Mouse (Mus musculus) layer of hippocampus, adult 2 months (tissue): ENCODE results near the gene Mettl23. TPM values are rescaled to one million over a fixed set of nuclear protein-coding genes. Genes with fewer than 3 reads are reported as not detected.
"Not testable (repeated sequence)": the region's sequence is repeated elsewhere in the genome, so short reads cannot be mapped to it uniquely, and the experiment has no call there.

Experiments
- DNase-seq, 2 experiments: peaks; one replicate each; pipeline ENCODE4 v3.0.0; 2022; ENCODE audit warnings: low spot score in 2 of 2
- H3K27ac ChIP-seq: fragments of 200-600 bp; 2 replicates; pipeline ENCODE4 v1.8.1; 2022
- H3K4me3 ChIP-seq: fragments of 200-600 bp; 2 replicates; pipeline ENCODE4 v1.8.1; 2022; ENCODE audit warnings: mild to moderate bottlenecking
- CTCF ChIP-seq: fragments of 200-600 bp; conservative IDR thresholded peaks from 2 replicates; pipeline ENCODE4 v1.8.1; 2022; ENCODE audit warnings: antibody characterized with exemption, mild to moderate bottlenecking, moderate library complexity
- total RNA-seq, 2 experiments: library from RNA; stranded (reverse); gene quantifications; 2 replicates each; pipeline ENCODE4 v1.2.3; 2021

Gene Mettl23
- total RNA-seq, 2 experiments from 2014 or later, result 23.0 to 26.8 TPM

DNA sequence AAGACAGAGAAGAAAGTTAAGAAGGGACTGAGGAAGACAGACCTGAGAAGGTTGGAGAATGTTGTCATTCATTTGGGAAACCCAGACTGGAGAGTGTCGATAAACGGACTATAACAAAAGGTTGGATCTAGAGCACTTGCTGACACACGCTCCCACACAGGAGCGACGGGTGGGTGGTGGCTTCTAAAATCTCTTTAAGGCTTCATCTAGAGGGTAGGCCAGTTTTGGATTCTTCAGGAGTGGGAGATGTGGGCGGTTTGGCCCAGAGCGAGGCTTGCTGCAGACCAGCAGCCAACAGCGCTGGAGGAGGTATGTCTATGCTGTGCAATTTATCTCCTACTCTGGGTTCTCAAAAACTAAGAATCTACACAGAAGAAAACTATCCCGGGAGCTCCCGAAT is 20.5 kb upstream of the Mettl23 start:
- Histone ChIP-seq H3K4me3 (no peak overlapping the region), H3K27ac (no peak overlapping the region)
- DNase-seq, result no peak
- TF ChIP-seq CTCF, result no peak

DNA sequence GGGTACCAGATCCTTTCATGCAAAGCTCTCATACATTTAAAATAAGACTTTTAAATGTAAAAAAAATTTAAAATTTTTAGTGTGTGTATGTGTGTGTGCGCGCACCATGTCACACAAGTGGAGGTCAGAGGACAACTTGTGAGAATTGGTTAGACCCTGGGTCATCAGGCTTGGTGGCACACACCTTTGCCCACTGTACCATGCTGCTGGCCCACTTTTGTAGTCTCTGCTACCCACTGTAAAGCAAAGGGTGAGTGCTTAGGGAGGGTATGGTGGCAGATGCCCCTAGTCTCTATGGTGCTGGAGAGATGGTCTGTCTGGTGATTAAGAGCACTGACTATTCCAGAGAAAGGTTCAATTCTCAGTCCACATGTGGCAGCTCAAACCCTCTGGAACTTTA is 19.8 kb upstream of the Mettl23 start:
- DNase-seq, result no peak
- Histone ChIP-seq H3K4me3 (no peak overlapping the region), H3K27ac (no peak overlapping the region)
- no peak for TF ChIP-seq CTCF

DNA sequence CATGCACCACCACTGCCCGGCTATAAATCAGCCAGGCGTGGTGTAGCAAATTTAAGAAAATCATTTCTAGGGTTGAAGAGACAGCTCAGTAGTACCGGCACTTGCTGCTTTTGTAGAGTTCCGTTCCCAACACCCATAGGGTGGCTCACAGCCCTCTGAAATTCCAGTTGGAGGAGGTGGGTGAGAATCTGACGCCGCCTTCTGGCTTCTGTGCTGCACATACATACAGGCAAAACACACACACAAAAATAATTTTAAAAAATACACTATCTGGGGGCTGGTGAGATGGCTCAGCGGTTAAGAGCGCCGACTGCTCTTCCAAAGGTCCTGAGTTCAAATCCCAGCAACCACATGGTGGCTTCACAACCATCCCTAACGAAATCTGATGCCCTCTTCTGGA is 19.2 kb upstream of the Mettl23 start:
- peak; percentile 45 to 66 for DNase-seq
- H3K4me3 ChIP-seq, H3K27ac ChIP-seq: not testable (repeated sequence)

DNA sequence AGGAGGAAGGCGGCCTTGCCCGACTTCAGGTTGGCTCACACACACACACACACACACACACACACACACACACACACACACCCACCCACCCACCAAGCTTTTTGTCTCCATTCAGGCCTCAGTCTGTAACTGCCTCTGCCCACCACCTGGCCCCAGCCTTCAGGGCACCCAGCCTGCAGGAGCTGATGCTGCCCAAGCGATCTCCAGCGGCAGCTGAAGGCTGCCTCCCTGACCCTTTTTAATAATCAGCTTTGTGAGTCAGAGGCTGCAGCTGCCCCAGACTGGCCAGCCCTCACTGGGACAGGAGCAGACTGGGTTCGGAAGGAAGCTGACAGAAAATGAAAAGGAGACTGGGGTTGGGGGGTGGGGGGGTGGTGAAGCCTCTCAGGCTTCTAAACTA is 17.8 kb upstream of the Mettl23 start:
- Histone ChIP-seq H3K4me3 (no peak overlapping the region), H3K27ac (no peak overlapping the region)
- TF ChIP-seq CTCF, result no peak
- no peak for DNase-seq

DNA sequence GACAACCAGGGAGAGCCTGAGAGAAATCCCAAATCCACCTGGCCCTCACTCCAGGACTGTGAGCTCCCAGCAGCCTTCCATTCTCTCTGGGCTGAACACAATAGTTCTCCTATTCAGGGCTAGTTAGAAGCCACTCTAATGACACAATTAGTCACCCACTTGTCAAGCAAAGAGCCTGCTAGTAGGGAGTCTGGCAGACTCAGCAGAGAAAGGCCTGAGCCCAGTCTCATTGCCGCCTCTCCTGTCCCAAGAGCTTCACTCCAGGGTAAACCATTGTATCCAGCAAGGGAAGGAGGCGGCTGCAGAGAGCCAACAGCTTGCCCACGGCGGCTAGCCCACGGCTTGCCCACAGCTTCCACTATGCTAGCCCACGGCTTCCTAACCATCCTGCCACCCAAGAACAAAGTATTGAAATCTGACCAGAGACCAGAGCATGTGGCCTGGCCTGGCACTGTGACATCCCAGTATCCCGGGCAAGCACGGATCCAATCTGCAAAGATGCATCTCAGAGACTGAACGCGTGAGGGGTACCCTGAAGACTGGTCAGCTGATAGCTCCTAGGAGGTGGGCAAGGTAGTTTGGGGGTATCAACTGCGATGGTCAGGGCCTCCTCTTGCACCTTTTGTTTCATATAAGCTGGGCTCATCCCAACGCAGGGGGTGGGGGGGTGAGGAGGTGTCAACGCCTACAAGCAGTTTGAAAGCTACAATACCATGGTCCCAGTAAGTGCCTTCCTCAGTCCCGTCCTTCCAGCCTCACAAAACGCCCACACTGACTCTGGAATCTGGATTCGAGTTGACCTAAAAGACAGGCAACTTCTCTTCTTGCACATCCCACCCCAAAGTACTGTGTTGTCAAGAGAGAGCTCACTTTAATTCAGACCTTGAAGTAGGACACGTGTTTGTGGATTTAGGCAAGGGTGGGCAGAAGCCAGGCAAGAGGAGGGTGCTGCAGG is 16.3 kb upstream of the Mettl23 start:
- Histone ChIP-seq H3K4me3 (peak overlapping the region; percentile 65), H3K27ac (peak overlapping the region; percentile 74)
- TF ChIP-seq CTCF, result no peak
- DNase-seq, result no peak

DNA sequence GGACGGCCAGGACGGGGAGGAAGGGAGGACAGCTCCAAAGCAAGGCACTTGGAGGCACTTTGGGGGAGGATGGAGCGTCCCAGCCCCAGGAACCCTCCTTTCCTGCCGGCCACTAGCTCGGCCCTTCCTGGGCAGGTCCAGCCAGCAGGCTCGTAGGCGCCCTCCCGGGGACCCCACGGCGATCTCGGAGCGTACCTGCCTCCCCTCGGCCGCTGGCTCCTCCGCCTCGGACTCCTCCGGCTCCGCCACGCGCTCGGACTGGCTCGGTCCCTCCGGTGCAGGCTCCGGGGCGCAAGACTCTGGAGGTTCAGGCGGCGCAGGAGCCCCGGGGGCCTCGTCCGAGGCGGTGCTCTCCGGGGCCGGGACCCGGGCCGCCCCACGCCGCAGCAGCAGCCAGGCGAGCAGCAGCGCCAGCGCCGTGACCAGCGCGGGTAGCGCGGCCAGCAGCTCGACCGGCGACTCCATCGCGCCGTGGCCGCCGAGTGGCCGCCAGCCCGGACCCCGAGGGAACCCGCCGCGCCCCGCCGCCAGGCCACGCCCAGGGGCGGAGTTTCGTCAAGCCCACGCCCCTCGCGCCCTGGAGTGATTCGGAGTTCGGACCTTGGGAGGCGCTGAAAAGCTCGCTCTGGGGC is 15.4 kb upstream of the Mettl23 start, which contains the start of gene Mxra7:
Mxra7 (minus strand) TSS at position 513 of the 632 bp plus-strand sequence.
- Histone ChIP-seq H3K27ac (peak within 1 kb of the TSS; percentile 74), H3K4me3 (peak within 1 kb of the TSS; percentile 65)
- DNase-seq, result peak; percentile 54 to 63
- peak; percentile 28; the same call in 1 of the 2 replicates for TF ChIP-seq CTCF

DNA sequence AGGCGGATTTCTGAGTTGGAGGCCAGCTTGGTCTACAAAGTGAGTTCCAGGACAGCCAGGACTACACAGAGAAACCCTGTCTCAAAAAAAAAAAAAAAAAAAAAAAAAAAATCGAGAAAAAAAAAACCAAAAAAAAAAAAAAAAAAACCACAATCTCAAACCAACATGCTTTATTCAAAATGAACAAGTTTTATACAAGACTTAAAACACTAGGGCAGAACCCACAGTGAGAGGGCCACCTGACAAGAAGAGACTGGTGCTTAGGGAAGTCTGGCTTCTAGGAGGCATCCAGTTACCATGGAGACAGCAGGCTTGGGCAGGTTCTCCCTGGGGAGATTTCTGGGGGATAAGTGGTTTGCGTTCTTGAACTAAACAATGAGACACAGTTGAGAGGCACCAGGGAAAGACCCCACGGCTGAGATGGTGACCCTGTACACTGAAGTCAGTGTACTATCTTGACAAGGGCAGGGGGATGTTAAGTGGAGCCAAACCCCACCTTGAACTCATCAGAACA is 10.8 kb upstream of the Mettl23 start:
- no peak for TF ChIP-seq CTCF
- no peak for DNase-seq
- Histone ChIP-seq H3K4me3 (no peak overlapping the region), H3K27ac (no peak overlapping the region)

DNA sequence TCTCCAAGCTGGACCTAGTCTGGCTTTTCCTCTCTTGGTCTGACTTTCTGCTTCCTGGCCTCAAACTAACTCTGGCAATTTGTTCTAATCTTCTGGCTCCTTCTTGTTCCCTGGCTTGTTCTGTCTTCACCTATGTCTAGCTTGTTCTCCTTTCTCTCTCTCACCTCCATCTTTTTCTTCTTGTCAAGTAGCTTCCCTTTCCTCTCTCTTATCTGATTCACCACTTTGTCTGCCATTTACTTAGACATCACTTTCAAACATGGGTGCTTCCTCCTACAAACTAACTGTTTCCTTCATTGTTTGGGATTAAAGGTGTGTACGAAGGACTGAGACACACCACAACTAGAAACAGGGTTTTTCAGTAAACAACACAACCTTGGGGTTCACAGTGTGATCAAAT is 8.1 kb upstream of the Mettl23 start:
- no peak overlapping the region for H3K27ac ChIP-seq
- no peak for TF ChIP-seq CTCF
- no peak for DNase-seq
- no peak overlapping the region for H3K4me3 ChIP-seq

DNA sequence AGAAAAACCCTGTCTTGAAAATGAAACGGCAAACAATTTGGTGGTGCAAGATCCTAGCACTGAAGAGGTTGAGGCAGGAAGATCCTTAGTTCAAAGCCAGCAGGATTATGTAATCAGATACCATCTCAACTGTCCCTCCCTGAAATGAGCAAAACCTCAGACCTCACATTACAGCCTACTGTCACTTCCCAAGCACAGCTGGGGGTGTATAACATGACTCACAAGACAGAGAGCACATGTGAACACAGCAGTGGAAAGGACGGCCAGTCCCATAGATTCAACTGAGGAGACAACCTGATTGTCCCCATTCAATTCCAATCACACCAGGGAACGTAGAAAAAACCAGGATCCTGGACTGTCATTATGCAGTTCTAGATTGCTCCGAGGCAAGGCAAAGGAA is 6.8 kb upstream of the Mettl23 start:
- no peak for DNase-seq
- H3K27ac ChIP-seq, result no peak overlapping the region
- no peak for TF ChIP-seq CTCF
- no peak overlapping the region for H3K4me3 ChIP-seq

DNA sequence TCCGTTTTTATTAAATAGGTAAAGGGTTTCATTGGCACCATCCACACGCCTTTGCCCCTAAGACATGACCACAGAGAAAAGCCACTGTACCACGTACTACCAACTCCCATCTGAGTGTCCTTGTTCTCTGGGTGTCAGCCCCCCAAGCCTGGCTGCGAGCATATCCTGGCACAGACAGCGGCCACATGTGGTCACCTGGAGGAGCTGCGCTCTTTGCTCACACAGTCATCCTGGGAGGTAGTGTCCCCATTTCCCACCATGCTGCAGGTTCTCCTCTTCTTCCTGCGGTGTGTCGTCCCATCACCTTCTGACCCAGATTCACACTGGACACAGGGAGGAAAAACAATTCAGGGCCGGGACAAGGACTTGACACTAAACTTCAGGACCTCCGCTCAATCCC is 5.6 kb upstream of the Mettl23 start:
- DNase-seq, result no peak
- no peak for TF ChIP-seq CTCF
- H3K4me3 ChIP-seq, result no peak overlapping the region
- H3K27ac ChIP-seq, result no peak overlapping the region

DNA sequence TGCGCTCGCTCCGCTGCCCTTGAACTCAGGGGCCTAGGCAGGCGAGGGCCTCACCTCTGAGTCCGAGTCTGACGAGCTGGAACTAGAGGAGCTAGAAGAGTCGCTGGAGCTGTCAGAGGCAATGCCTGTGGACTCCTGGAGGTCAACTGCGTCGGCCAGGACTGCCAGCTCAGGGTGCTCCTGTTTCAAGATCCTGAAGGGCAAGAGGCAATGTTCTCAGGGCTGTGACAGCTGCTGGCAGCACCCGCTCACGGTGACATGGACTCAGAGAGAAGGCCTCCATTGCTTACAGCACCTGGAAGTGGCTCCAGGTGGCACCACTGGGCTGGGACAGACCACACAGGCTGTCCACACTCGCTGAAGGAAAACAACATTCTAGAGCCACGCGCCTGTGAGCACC is 4.1 kb upstream of the Mettl23 start:
- H3K4me3 ChIP-seq, result no peak overlapping the region
- no peak for TF ChIP-seq CTCF

DNA sequence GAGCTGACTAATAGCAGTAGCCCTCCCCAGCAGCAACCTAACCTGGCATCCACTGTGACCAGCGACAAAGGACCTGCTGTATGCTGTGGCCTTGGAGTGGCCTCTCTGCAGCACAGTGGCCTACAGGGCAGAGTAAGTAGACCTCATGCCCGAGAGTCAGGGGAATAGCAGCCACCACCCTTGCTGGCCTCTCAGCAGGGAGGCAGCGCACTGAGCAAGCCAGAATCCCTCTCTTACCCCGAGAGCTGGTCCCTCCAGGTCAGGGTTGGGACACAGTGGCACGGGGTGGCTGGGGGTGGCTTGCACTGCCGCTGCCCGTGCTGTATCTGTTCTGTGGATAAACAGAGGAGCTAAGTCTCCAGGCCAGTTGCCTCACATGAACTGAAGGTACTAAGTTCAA is 3.5 kb upstream of the Mettl23 start:
- DNase-seq, result no peak
- Histone ChIP-seq H3K27ac (no peak overlapping the region), H3K4me3 (no peak overlapping the region)
- TF ChIP-seq CTCF, result no peak

More for the DNA sequence above, 4.1 kb upstream of the Mettl23 start:
- DNase-seq, result no peak
- no peak overlapping the region for H3K27ac ChIP-seq

DNA sequence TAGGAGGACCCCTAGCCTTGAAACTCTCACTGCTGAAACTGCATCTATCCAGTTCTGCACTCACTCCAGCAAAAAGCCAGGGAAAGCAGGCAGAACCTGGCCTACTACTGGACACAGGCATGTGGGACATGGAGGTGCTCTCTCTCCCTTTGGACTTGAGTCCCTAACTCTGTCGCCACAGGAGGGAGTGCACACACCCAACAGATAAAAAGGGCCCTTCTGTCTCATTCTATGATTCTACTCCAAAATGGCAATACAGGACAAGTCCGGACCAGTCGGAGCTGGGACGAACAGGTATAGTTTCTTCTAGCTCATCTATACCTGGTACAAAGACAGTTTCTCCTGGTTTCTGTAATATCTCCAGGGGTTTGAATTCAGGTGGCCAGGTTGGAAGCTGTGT is 2.3 kb upstream of the Mettl23 start:
- H3K4me3 ChIP-seq, result no peak overlapping the region; the same call in 1 of the 2 replicates
- TF ChIP-seq CTCF, result no peak
- DNase-seq, result no peak
- H3K27ac ChIP-seq, result no peak overlapping the region
